Mouse (Mus musculus) sigmoid colon, adult 10 weeks (tissue): ENCODE data around the gene Gm28308. TPM values are rescaled to one million over a fixed set of nuclear protein-coding genes. Genes with fewer than 3 reads are reported as not detected.

Experiments
- polyA plus RNA-seq: library from polyadenylated mRNA; stranded (reverse); fragments of 350-450 nt; fragmentation: Illumina TruSeq; extraction: RNeasy Lipid Tissue Mini Kit (QIAGEN cat#74804); gene quantifications from one replicate; pipeline ENCODE4 v1.2.3, GENCODE M21; 2014; ENCODE audit warnings: low read depth, low replicate concordance

Gene Gm28308
- not detected for polyA plus RNA-seq

DNA sequence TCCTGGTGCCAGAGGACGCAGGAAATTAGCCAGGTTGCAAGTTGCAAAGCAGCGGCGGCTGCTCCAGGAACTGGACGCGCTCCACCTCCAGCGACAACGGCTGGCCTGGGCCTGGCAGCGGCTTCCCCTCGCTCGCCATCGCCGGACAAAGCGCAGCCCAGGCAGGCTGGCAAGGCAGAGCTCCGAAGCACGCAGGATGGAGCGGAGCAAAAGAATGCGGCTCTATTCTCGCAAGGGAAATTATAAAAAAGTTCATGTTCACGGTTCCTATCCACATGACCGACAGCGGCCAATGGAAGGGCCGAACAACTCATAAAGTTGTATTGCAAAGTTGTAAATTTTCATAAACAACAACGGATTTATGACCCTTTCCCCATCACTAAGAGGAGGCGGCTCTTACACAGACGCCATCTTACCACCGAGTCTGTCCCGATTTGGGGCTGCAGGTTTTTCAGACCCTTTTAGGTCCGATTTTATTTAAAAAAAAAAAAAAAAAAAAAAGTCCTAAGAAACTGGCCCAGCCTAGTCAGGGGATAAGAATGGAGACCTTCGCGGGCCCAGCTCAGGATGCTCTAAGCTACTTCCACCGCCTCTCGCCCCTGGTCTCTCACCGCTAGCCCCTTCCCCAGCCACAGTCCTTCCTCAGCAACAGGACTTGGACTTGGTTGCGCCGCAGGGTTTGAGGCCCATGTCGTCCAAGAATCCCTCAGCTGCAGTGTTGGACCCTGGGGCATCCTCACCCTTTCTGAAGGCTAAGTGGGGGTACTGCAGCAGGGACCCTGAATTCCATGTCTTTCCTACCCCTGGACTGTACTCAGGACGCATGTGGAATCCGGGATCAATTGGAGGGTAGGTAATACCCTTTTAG, at the start of gene Gm28308, which contains the start of gene Hoxa3:
Gene Gm28308 (minus strand): TSS at position 221 of the 868 bp plus-strand sequence.
Gene Hoxa3 (minus strand): TSS at position 218 of the 868 bp plus-strand sequence.

DNA sequence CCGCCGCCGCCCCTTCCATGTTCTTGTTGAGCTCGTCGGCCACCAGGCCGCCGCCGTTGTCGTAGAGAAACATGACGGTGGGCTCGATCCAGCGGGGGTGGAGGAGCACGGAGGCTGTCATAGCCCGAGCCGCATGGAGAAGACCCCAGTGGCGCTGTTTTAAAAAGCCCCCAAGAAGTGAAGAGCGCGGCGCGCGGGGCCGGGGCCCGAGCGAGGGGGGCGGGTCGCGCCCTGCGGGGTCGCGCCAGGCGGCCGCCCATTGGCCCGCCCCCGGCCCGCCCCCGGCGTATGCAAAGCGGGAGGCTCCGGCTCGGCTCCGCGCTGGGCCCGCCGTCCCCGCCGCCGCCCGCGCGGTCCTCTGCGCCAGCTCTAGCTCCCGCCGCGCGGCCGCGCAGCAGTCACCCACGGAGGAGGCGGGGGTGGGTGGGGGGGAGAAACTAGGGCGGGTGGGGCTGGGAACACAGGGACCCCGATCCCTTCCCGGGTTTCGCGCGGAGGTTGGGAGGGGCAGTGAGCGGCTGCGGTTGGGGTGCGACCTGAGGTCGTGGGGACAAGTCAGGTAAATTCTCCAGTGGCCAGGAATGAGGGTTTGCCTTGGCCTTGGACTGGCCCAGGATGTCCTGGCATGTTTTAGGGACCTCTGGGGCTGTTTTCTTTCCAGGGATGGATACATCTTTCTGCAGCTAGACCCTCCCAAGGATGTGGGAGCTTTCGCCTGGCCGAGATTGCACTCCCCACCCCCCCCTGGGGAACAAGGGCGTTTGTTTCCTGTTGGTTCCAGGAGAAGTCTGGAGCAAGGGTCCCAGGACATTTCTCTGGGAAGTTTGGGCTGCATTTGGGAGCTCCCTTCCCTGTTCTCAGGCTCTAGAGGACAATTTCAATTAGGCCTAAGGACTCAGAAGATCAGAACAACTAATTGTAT, 47.8 kb upstream of the Gm28308 start, which contains the start of gene Hoxa13:
Gene Hoxa13 (minus strand): TSS at position 227 of the 922 bp plus-strand sequence.

DNA sequence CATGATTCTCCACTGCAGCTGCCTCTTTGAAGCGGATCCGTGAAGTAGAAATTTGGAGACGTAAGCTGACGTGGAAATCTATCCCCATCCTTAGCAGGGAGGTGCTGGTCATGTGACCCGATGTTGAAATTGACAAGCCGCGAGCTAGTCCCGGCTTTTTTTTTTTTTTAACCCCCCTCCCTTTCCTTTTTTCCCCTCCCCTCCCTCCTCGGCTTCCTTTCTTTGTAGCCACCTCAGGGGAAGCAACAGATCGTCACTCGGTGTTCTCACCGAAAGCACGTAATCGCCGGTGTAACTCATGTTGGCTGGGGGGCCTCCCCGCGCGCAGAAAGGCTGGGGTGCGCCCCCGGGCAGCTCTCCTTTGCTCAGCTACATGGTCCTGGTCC, 32.6 kb upstream of the Gm28308 start, which contains the start of gene Hoxa11:
Gene Hoxa11 (minus strand): TSS at position 54 of the 386 bp plus-strand sequence.

DNA sequence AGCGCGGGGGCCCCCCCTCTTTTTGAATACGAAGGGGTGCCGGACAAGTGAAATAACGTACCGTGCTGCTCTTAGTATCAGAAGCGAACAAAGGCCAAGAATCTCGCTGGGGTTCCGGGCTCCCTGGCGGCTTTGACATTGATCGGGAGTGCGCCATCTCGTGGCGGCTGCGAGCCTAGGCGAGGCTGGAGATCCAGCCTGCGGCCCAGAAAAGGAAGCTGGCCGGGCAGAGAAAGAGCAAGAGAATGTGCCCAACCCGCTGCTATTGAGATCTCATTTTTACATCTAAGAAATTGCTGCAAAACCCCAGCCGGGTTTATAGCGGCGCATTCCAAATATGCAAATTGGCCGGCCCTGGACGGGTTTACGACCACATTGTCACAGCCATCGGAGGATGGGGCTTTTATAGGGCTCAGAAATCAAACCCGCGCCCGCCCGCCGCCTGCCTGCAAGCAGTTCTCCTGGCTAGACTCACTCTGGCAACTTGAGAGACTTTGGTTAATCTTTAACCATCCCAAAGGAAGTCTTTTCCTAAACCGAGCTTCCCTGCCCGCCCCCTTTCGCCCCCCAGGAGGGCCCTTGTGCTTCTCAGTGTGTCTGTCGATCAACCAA, 27.4 kb upstream of the Gm28308 start, which contains the start of gene Hoxa10:
Gene Hoxa10 (minus strand): TSS at position 466 of the 612 bp plus-strand sequence.

DNA sequence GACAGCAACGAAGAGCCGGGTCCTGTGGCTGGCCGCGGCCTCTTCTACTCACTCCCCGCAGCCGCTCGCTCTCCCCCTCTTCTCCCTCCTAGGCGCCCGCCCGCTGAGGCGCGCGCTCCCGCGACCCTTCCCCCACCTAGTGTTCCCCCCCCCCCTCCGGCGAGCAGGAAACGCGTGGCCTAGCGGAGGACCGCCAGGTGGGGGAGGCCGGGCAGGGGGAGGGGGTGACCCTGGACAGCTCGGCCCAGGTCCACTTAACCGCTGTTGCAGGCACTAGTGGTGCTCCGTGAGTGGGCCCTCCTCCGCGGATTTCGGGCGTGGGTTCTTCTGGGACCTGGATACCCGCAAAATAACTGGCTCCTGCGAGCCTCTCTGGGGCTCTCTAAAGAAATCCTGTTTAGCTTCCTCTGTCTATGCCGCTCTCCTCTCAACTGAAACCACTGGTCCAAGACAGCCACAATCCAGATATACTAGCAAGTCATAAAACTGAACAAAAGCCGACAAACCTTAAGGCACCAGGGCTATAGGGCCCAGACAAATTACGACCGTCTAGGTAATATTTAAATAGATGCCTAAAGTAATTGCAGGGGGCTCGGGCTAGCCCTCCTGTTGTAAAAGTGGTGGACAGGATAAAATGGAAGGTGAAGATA, 17.5 kb upstream of the Gm28308 start, which contains the start of gene Hoxa9:
Gene Hoxa9 (minus strand): TSS at position 574 of the 650 bp plus-strand sequence.

DNA sequence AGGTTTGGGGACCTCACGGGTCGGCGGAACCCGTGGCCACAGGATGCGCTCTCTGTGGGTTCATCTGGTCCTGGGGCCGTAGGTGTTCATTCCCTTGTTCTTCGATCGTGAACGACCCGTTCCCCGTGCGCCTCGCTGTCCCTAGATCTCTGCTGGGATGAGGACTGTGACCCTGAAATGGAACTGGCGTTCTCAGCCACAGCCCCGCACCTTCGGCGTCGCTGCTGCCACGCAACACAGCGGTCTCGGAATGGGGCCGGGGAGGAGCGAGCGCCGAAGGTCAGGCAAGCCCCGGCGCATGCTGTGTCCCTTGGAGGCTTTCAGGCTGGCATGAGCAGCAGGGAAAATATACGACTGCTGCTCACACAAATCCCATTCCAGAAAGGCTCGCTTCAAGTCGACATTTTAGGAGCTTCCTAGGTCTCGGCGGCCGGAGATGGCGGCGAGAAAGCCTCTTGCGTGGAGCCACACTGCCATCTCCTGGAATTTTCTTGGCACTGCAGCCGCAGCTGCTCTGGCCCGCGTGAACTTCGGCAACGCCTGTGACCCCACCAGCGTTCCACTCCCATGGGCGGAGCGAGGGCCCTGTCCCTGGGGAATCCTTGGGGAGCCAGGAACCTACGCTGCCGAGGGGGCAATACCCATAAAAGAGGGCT, 8.3 kb upstream of the Gm28308 start, which contains the start of gene Hoxa7:
Gene Hoxa7 (minus strand): TSS at position 518 of the 656 bp plus-strand sequence.

DNA sequence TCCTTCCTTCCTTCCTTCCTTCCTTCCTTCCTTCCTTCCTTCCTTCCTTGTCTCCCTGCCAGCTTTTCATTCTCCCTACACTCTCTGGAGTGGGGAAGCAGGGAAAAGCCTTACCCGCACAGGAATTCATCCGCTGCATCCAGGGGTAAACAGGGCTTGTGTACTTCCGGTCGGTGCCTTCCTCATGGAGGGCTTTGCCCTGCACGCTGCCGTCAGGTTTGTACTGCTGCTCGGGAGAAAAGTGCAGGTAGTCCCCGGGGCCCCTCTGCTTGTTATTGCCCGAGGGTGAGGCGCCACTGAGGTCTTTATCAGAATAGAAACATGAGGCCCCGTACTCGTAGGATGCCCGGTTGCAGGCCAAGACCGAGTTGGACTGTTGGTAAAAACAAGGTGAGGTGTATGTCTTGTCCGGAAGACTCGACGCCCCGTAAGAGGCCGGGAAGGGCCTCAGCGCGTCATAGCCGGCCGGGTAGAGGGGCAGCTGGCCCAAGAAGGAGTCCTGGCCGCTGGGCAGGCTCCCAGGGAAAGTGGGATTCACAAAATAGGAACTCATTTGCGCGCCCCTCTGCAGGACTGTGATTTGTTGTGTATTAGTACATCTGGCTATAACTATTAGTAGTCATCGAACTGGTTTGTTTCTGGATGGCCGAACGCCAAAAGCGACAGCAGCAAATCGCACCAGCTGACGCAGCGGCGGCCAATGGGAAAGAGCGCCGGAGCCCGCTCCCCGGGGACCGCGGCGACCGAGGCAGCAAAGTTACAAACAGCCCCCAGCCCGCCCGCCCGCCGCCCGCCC, 4.9 kb downstream of the Gm28308 start, which contains the start of gene Hoxa6:
Gene Hoxa6 (minus strand): TSS at position 651 of the 796 bp plus-strand sequence.

DNA sequence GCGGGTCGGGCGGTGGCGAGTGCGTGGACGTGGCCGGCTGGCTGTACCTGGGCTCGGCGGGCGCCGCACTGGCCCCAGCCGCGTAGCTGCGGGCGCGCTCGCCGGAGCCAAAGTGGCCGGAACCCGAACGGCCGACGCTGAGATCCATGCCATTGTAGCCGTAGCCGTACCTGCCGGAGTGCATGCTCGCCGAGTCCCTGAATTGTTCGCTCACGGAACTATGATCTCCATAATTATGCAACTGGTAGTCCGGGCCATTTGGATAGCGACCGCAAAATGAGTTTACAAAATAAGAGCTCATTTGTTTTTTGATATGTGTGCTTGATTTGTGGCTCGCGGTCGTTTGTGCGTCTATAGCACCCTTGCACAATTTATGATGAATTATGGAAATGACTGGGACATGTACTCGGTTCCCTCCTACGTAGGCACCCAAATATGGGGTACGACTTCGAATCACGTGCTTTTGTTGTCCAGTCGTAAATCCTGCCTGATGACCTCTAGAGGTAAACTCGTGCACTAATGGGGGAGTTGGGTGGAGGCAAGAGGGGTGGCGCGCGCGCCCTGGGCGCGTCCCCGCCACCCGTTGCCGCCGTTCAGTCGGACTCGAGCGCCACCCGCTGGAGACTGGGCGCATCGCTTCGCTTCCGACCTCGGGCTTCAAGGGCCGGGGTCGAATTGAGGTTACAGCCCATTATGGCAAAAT, 8.9 kb downstream of the Gm28308 start, which contains the start of gene Hoxa5:
Gene Hoxa5 (minus strand): TSS at position 538 of the 703 bp plus-strand sequence.

DNA sequence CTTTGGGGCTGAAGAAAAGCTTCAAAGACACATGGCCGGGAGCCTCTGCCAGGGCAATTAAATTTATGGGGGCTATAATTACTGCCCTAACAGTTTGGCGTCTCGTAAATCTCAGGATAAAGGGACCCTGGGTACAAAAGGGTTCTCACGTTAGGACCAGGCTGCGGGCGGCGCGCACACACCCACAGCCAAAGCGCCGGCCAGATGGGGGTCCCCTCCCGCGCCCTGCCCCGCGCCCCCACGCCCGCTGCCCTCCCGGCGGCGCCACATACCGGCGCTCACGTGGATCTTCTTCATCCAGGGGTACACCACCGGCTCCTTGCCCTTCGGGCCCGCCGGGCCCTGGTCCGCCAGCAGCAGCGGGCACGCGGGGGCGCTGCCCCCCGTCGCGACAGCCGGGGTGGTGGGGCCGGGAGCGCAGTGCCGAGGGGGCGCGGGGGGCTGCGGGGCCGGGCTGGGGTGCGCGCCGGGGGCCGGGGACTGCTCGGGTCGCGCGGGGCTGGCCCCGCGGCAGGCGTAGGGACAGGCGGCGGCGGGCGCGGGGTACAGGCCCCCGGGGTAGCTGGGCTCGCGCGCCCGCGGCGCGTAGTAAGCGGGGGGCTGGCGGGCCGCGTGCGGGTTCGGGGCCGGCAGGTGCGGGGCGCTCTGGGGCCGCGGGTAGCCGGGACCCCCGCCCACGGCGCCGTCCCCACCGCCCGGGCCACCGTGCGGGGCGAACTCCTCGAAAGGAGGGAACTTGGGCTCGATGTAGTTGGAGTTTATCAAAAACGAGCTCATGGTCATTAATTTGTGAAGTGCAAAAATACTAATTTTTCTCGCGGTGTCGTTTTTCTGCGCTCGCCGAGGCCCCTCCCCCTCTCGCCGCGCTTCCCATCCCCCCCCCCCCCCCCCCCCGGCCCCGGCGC, 22.0 kb downstream of the Gm28308 start, which contains the start of gene Hoxa4:
Gene Hoxa4 (minus strand): TSS at position 848 of the 905 bp plus-strand sequence.

DNA sequence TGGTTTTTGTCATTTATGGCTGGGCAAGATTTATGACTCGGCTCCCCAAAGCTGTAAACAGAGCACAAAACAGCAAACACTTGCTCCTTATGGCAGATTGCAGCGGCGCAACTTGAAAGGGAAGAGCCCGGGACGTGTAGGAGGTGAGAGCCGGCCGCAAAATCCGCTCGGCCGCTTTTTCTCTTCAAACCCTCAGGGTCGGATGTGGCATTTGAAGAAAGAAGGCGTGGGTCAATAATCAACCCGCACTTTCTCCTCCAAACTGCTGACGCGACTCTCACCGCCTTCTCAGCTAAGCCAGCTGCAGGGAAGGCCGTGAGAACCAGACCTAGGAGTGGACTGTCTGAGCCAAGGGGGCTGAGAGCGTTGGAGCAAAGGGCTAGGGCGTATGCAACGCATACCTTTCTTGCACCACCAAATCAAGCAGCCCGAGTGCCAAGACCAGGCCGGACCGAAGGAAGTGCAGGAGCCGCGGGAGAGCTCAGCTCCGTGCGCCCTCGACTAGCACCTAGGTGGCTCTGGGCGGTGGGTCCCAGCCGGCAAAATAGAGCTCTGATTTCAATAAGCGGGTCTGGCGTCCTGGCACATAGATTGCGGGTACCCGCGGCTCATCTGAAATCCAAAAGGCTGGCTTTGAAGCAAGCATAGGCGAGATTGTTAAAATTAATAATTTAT, 35.9 kb downstream of the Gm28308 start, which contains the start of gene 5730596B20Rik:
Gene 5730596B20Rik (plus strand): TSS at position 438 of the 675 bp plus-strand sequence.

DNA sequence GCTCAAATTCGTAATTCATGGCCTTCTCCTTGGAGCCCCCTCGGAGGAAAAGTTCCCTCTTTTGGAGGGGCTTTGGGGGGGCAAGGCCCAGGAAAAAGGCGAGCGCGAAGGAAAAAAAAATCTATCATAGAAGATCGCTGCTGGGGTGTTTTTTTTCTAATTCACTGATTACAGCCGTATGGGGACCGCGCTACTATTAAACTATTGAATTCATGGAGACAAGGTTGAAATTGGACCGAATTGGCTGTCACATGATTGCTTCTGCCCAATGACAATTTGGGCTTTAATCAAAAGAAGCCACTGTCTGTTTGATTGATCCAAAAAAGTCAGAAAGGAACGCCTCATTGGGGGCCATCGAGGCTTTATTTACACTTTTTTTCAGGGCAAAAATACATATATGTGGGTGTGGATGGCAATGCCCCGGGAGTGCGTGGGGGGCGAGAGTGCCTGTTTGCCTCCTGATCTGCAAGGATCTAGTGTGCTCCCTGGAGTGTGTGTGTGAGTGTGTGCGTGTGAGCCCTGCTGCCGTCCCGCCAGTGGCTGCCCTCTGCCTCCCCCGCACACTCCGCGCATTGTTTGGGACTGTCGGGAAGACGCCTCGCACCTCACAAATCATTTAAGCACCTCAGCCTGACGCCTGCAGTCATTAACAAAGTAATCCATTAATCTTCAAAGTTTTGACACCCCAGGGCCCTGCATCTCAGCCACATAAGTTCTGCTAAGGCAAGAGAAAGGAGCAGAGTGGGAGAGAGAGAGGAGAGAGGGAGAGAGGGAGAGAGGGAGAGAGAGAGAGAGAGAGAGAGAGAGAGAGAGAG, 48.3 kb downstream of the Gm28308 start, which contains the start of gene Hoxa2:
Gene Hoxa2 (minus strand): TSS at position 206 of the 815 bp plus-strand sequence.

DNA sequence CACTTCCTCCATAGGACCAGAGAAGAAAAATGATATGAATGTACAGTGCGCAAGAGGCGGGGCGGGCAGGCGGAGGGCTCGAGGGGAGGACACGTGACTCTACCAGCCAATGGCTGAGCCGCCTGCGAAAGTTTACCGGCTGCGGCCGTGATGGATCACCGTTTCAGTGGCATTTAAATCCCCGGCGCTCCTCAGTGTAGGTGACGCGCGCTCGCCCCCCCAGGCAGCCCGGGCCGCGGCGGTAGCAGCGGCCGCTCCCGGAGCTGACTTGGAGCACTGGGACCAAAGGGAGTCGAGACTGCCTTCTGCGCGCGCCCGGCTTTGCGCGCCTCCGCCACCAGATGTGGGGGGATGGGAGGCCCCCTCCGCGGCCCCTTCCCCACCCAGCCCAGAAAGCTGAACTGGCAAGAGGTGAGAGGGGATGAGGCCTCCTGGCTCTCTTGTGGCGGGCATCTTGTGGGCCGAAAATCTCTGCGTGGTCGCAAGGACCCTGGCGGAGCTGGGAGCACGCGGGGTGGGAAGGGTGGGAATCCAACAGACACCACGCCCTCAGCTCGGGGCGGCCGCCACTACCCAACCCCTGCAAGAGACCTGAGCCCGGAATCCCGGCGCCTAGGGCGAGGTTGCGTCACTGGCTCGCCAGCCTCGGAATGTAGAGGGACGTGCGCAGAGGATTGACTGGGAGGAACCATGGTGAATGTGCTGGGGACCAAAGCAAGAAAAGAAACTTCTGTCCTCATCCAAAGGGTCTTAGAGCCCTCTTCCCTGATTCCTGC, 54.7 kb downstream of the Gm28308 start, which contains the start of gene Hoxa1:
Gene Hoxa1 (minus strand): TSS at position 42 of the 776 bp plus-strand sequence.

